Mouse (Mus musculus): Measurements from ENCODE around the gene Gm28729. TPM values are rescaled to one million over a fixed set of nuclear protein-coding genes. Genes with fewer than 3 reads are reported as not detected.
"Not testable (repeated sequence)": the region's sequence is repeated elsewhere in the genome, so short reads cannot be mapped to it uniquely, and the experiment has no call there.

The Gm28729 gene
- polyA plus RNA-seq, 1 experiment from 2014 or later = not detected

DNA sequence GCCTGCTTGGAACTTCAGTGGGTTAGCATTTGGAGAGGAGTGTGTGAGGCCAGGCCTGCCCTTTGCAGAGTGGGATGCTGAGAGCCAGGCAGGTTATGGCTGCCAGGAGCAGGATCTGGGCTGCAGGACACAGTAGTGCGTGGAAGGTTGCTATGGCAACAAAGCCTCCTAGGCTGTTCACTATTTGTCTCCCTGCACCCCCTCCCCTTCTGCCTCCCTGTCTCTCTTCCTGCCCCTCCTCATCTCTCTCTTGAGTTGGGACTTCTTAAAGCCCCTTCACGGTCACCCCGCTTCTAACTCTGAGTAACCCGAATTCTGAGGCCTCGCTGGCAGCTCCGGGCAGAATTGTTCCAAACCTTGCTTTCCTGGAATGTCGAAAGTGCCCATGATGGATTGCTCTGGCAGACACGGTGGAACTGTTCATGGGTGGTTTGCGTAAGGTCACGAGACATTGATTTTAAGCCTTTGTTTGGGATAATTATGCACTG, 19.0 kb downstream of the Gm28729 start:
- Histone ChIP-seq H3K36me3 (ENCODE audit: control insufficient read depth, insufficient read depth, low read length) (no peaks in the 10 kb centered on the region), H3K4me2 (ENCODE audit: low read depth, low read length) (peak overlapping the region; percentile 23; the same call in 1 of the 2 replicates), H3K27ac (ENCODE audit: low read length) (peak overlapping the region; percentile 46; the same call in 1 of the 2 replicates), H3K9me3 (replicated peaks; ENCODE audit: control insufficient read depth, low read length) (no peaks in the 10 kb centered on the region), H3K9ac (ENCODE audit: low read length) (0 out of 2 replicates have a peak overlapping the region, but pooled peaks have one; percentile 10), H3K4me1 (ENCODE audit: control insufficient read depth, insufficient read depth, low read length) (peaks cover 8% of the 10 kb centered on the region), H3K27me3 (ENCODE audit: control insufficient read depth, insufficient read depth, low read length) (no peaks in the 10 kb centered on the region), H3K4me3 (replicated peaks; ENCODE audit: low read length) (no peak overlapping the region; the same call in 1 of the 2 replicates)
- WGBS = 13% methylated on average over 10 of the region's 10 CpGs
- ATAC-seq (ENCODE audit: insufficient read depth, low FRiP score) = peak; percentile 72

DNA sequence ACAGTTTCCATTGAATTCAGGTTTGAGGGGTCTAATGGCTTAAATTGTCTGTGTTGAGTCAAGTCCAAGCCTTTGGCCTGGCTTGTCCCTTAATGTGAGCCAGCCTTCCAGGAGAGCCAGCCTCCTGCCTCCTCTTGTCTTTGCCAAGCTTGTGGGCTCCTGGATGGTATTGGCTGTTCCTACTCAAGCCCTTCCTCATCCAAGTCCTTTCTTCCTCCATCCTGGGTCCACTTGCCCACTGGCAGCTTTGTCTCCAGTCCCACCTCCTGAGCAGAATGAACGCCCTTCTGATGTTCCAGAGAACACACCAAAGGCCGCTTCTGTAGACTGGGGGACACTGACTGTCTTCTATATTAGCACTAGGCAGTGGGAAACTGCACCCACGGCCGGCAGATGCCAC, 19.9 kb downstream of the Gm28729 start:
- Histone ChIP-seq H3K27me3 (ENCODE audit: control insufficient read depth, insufficient read depth, low read length) (no peaks in the 10 kb centered on the region), H3K36me3 (ENCODE audit: control insufficient read depth, insufficient read depth, low read length) (no peaks in the 10 kb centered on the region), H3K9me3 (replicated peaks; ENCODE audit: control insufficient read depth, low read length) (no peaks in the 10 kb centered on the region), H3K4me3 (replicated peaks; ENCODE audit: low read length) (no peak overlapping the region), H3K4me2 (ENCODE audit: low read depth, low read length) (no peak overlapping the region), H3K27ac (ENCODE audit: low read length) (no peak overlapping the region), H3K4me1 (ENCODE audit: control insufficient read depth, insufficient read depth, low read length) (peaks cover 10% of the 10 kb centered on the region), H3K9ac (ENCODE audit: low read length) (no peak overlapping the region)
- WGBS = 92% methylated on average over 4 of the region's 4 CpGs
- no peak for ATAC-seq (ENCODE audit: insufficient read depth, low FRiP score)

DNA sequence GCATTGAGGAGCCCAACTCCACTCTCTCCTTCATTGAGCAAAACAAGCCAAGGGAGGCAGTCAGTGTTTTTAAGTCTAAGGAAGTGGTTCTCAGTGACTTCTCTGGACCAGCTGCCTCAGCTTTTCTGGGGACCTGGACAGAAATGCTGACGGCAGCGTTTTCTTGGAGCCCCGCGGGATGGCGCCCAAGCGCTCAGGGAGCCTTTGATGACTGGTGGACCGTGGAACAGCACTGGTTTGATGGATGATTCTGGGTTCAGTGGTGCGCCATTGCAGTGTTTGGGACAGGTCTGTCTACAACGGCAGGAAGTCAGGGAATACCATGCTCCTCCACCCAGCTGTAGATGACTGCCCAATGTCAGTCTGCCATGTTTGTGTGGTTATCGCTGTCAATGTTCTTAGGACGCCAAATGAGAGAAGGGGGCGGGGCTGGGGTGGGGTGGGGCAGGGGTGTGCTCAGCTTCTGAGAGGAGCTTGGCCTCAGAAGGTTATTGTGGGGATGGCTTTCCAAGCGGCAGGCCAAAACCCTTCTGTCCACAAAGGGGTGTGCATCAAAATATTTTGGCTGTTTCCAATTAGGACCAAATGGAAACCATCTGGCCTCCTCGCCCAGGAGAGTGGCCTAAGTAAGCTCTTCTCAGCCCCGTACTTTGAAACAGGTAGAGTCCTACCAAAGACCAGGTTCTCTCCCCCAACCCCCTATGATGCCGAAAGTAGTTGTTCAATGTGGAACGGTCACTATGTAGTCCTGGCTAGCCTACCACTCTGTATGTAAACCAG, 20.8 kb downstream of the Gm28729 start:
- 79% methylated on average over 17 of the region's 17 CpGs for WGBS
- Histone ChIP-seq H3K4me1 (ENCODE audit: control insufficient read depth, insufficient read depth, low read length) (peaks cover 10% of the 10 kb centered on the region), H3K9ac (ENCODE audit: low read length) (no peak overlapping the region), H3K27ac (ENCODE audit: low read length) (no peak overlapping the region), H3K9me3 (replicated peaks; ENCODE audit: control insufficient read depth, low read length) (no peaks in the 10 kb centered on the region), H3K27me3 (ENCODE audit: control insufficient read depth, insufficient read depth, low read length) (no peaks in the 10 kb centered on the region), H3K4me3 (replicated peaks; ENCODE audit: low read length) (no peak overlapping the region), H3K36me3 (ENCODE audit: control insufficient read depth, insufficient read depth, low read length) (no peaks in the 10 kb centered on the region), H3K4me2 (ENCODE audit: low read depth, low read length) (no peak overlapping the region)
- no peak for ATAC-seq (ENCODE audit: insufficient read depth, low FRiP score)

DNA sequence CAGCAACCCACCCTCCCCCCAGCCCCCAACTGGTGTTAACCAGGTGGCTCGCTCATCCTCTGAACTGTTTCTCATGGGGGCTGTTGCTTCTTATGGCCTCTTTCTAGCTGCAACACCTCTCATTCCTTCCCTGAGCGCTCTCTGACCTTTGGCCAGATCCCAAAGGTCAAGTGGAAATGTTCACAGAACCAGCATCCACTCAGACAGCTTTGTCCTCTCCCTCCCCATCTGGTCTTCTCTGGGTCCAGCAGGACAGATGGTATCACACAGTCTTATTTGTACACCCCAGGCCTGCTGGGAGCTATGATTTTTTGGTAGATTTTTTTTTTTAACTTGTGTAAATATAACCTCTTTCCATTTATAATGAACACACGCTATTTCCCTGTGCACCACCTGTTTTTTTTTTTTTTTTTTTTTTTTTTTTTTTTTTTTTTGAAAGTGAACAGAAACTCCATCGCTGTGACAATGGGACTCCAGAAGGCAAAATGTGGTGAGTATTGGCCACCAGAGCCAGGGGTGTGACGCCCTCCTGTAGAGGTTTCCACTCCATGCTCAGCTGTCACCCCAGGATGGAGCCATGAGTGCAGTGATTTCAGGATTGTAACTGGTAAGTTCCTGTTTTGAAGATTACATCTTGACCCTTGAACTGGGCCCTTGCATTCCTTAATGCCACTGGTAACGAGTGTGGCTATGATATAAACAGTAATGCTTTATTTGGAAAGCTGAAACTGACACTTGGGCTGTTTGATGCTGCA, 22.0 kb downstream of the Gm28729 start:
- H3K4me1 ChIP-seq (ENCODE audit: control insufficient read depth, insufficient read depth, low read length) = peaks cover 10% of the 10 kb centered on the region
- no peak overlapping the region for H3K27ac ChIP-seq (ENCODE audit: low read length)
- H3K4me3 ChIP-seq (replicated peaks; ENCODE audit: low read length) = no peak overlapping the region
- no peak overlapping the region for H3K4me2 ChIP-seq (ENCODE audit: low read depth, low read length)
- WGBS = 67% methylated on average over 6 of the region's 6 CpGs
- H3K9ac ChIP-seq (ENCODE audit: low read length) = no peak overlapping the region
- no peaks in the 10 kb centered on the region for H3K9me3 ChIP-seq (replicated peaks; ENCODE audit: control insufficient read depth, low read length)
- no peaks in the 10 kb centered on the region for H3K27me3 ChIP-seq (ENCODE audit: control insufficient read depth, insufficient read depth, low read length)
- ATAC-seq (ENCODE audit: insufficient read depth, low FRiP score) = no peak
- H3K36me3 ChIP-seq (ENCODE audit: control insufficient read depth, insufficient read depth, low read length) = no peaks in the 10 kb centered on the region

DNA sequence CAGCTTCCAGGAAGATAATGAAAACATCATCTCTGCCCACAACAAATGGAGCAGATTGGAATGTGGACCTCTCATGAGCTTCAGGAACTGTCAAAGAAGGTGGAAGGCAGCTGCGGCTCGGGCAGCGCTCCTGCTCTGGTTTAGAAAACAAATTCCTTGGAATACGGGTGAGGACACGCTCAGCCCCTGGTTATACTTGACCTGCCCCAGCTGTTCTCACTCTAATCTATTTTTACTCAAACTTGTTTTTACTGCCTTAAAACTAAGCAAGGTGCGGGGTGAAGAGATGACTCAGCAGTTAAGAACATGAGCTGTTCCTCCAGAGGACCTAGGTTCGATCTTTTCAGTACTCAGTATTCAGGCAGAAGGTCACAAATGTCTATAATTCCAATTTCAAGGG, 23.8 kb downstream of the Gm28729 start:
- H3K36me3 ChIP-seq (ENCODE audit: control insufficient read depth, insufficient read depth, low read length) = no peaks in the 10 kb centered on the region

DNA sequence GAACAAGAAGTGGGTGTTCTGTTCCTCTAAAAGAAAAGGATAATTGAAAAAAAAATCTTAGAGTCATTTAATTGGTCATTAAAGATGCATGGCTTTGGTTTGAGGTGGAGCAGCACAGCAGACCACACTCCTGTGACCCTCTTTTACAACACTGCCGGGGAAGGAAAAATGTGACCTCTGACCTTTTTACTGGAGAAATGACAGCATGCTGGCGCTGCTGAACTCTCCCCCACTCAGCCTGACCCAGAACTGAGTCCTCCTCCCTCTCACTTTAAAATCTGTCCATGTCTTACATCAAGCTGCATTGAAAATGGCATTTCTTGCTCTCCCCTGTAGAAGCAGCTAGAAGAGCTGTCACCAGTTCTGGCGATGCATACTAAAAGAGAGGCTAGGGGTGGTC, 31.9 kb downstream of the Gm28729 start:
- Histone ChIP-seq H3K4me1 (ENCODE audit: control insufficient read depth, insufficient read depth, low read length) (no peaks in the 10 kb centered on the region), H3K9ac (ENCODE audit: low read length) (no peak overlapping the region), H3K27ac (ENCODE audit: low read length) (no peak overlapping the region), H3K27me3 (ENCODE audit: control insufficient read depth, insufficient read depth, low read length) (no peaks in the 10 kb centered on the region), H3K9me3 (replicated peaks; ENCODE audit: control insufficient read depth, low read length) (no peaks in the 10 kb centered on the region), H3K4me3 (replicated peaks; ENCODE audit: low read length) (no peak overlapping the region), H3K36me3 (ENCODE audit: control insufficient read depth, insufficient read depth, low read length) (no peaks in the 10 kb centered on the region), H3K4me2 (ENCODE audit: low read depth, low read length) (no peak overlapping the region)
- ATAC-seq (ENCODE audit: insufficient read depth, low FRiP score) = no peak
- 24% methylated on average over 3 of the region's 3 CpGs for WGBS

More for the DNA sequence above, 23.8 kb downstream of the Gm28729 start:
- Histone ChIP-seq H3K27ac (ENCODE audit: low read length) (peak overlapping the region; percentile 6; the same call in 1 of the 2 replicates), H3K4me1 (ENCODE audit: control insufficient read depth, insufficient read depth, low read length) (peaks cover 9% of the 10 kb centered on the region), H3K4me2 (ENCODE audit: low read depth, low read length) (no peak overlapping the region), H3K4me3 (replicated peaks; ENCODE audit: low read length) (no peak overlapping the region), H3K27me3 (ENCODE audit: control insufficient read depth, insufficient read depth, low read length) (no peaks in the 10 kb centered on the region), H3K9ac (ENCODE audit: low read length) (no peak overlapping the region), H3K9me3 (replicated peaks; ENCODE audit: control insufficient read depth, low read length) (no peaks in the 10 kb centered on the region)
- 34% methylated on average over 7 of the region's 7 CpGs for WGBS
- no peak for ATAC-seq (ENCODE audit: insufficient read depth, low FRiP score)

DNA sequence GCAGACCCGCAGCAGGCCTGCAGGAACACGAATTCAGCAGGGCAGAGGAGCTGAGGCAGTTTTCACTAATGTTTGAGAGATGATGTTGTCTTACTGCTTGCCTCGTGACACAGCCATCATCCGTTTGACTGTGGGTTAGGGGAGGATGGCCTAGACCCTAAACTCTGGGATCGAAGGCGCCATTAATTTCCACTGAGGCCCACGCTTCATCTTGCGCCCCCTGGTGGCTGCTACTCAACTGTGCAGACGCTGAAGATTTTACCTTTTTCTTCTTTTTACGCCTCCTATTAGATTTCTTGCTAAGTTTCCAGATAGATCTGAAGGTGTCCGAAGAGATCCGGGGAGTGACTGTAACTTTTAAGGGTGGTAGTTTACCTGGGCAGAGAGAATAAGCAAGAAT, 33.3 kb downstream of the Gm28729 start:
- H3K9me3 ChIP-seq (replicated peaks; ENCODE audit: control insufficient read depth, low read length) = no peaks in the 10 kb centered on the region
- H3K4me1 ChIP-seq (ENCODE audit: control insufficient read depth, insufficient read depth, low read length) = no peaks in the 10 kb centered on the region
- no peak overlapping the region for H3K27ac ChIP-seq (ENCODE audit: low read length)
- H3K4me2 ChIP-seq (ENCODE audit: low read depth, low read length) = no peak overlapping the region; the same call in 1 of the 2 replicates
- H3K4me3 ChIP-seq (replicated peaks; ENCODE audit: low read length) = no peak overlapping the region
- no peak overlapping the region for H3K9ac ChIP-seq (ENCODE audit: low read length)
- no peaks in the 10 kb centered on the region for H3K36me3 ChIP-seq (ENCODE audit: control insufficient read depth, insufficient read depth, low read length)
- 40% methylated on average over 12 of the region's 12 CpGs for WGBS
- no peaks in the 10 kb centered on the region for H3K27me3 ChIP-seq (ENCODE audit: control insufficient read depth, insufficient read depth, low read length)
- ATAC-seq (ENCODE audit: insufficient read depth, low FRiP score) = no peak

DNA sequence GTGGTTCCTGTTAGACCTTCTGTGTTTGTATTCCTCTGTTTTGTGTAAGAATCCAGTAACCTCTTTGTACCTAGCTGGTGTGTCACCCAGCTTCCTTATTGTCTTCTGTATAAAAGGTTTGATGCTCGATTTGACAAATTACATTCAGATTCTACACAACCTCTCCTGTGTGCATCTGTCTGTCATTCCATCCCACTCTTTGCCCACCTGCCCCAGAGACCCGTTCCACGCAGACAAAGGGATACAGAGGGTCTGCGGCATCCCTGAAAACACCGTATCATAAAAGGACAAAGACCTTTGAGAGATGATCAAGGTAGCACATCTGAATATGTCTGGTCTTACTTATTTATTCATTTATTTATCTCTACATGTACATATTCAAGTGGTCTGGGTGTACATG, 37.2 kb downstream of the Gm28729 start:
- WGBS = 87% methylated on average over 5 of the region's 5 CpGs
- not testable (repeated sequence) for H3K4me3 ChIP-seq (replicated peaks; ENCODE audit: low read length); H3K27ac ChIP-seq (ENCODE audit: low read length); H3K4me2 ChIP-seq (ENCODE audit: low read depth, low read length); H3K9me3 ChIP-seq (replicated peaks; ENCODE audit: control insufficient read depth, low read length); H3K9ac ChIP-seq (ENCODE audit: low read length); H3K4me1 ChIP-seq (ENCODE audit: control insufficient read depth, insufficient read depth, low read length); H3K27me3 ChIP-seq (ENCODE audit: control insufficient read depth, insufficient read depth, low read length); H3K36me3 ChIP-seq (ENCODE audit: control insufficient read depth, insufficient read depth, low read length); ATAC-seq (ENCODE audit: insufficient read depth, low FRiP score)

DNA sequence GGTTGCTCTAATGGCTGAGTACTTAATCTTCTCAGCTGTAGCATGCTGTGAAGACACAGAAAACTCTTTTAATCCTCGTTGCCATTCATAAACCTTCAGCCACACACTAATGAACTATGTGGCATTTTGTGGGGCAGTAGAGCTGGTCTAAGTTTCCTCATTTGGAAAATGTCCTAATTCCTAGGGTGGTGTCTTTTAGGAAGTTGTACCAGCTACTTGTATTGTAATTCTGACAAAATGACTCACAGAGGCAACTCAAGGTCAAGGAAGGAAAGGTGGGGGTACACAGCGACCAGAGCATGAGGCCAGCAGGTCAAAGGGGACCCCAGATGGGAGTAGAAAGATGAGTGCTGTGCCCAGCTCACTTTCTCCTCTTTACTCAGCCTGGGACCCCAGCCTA, 41.4 kb downstream of the Gm28729 start:
- Histone ChIP-seq H3K9ac (ENCODE audit: low read length) (no peak overlapping the region), H3K4me1 (ENCODE audit: control insufficient read depth, insufficient read depth, low read length) (no peaks in the 10 kb centered on the region), H3K27me3 (ENCODE audit: control insufficient read depth, insufficient read depth, low read length) (no peaks in the 10 kb centered on the region), H3K36me3 (ENCODE audit: control insufficient read depth, insufficient read depth, low read length) (no peaks in the 10 kb centered on the region), H3K9me3 (replicated peaks; ENCODE audit: control insufficient read depth, low read length) (no peaks in the 10 kb centered on the region), H3K4me2 (ENCODE audit: low read depth, low read length) (no peak overlapping the region), H3K4me3 (replicated peaks; ENCODE audit: low read length) (no peak overlapping the region), H3K27ac (ENCODE audit: low read length) (no peak overlapping the region)
- 69% methylated on average over 2 of the region's 2 CpGs for WGBS
- no peak for ATAC-seq (ENCODE audit: insufficient read depth, low FRiP score)

Measured in stomach, embryonic 16.5 days (tissue).